Mouse (Mus musculus): ENCODE results near the gene Zdhhc13. TPM values are rescaled to one million over a fixed set of nuclear protein-coding genes. Genes with fewer than 3 reads are reported as not detected.

Gene Zdhhc13
- polyA plus RNA-seq (2015; fragmentation: Nextera tagmentation; extraction: Ambion mirVana): 38.6 and 42.4 TPM in 2 replicates

- Histone ChIP-seq H3K9me3 (no peaks in the 10 kb centered on the region), H3K4me2 (peak within 1 kb of the TSS; percentile 86), H3K27me3 (peaks cover 12% of the 10 kb centered on the region; the same call in 1 of the 2 replicates), H3K27ac (peak within 1 kb of the TSS; percentile 90), H3K4me3 (peak within 1 kb of the TSS; percentile 83), H3K36me3 (no peaks in the 10 kb centered on the region), H3K4me1 (replicated peaks) (peaks cover 25% of the 10 kb centered on the region), H3K9ac (peak within 1 kb of the TSS; percentile 89)
- ATAC-seq (ENCODE audit: low FRiP score): peak; percentile 99
- WGBS: under 1% methylated on average over 56 of the region's 57 CpGs
Observed at GRCm38 (mm10) chr7:48788851-48789572, at the start of gene Zdhhc13. Gene Zdhhc13 (plus strand): TSS chr7:48789003.

- peak overlapping the region; percentile 69 for H3K9ac ChIP-seq
- 2% methylated on average over 24 of the region's 24 CpGs for WGBS
- peak overlapping the region; percentile 42 for H3K4me3 ChIP-seq
- H3K27ac ChIP-seq: peak overlapping the region; percentile 52
- no peaks in the 10 kb centered on the region for H3K9me3 ChIP-seq
- H3K27me3 ChIP-seq: peaks cover 15% of the 10 kb centered on the region
- no peaks in the 10 kb centered on the region for H3K36me3 ChIP-seq
- ATAC-seq (ENCODE audit: low FRiP score): peak; percentile 88
- H3K4me2 ChIP-seq: peak overlapping the region; percentile 77
- peaks cover 4% of the 10 kb centered on the region; the same call in 1 of the 2 replicates for H3K4me1 ChIP-seq (replicated peaks)
Observed at GRCm38 (mm10) chr7:48749298-48750163, 39.3 kb upstream of the Zdhhc13 start.

- WGBS: 64% methylated on average over 8 of the region's 8 CpGs
- H3K4me2 ChIP-seq: peak overlapping the region; percentile 77
- no peaks in the 10 kb centered on the region for H3K9me3 ChIP-seq
- no peak overlapping the region for H3K4me3 ChIP-seq
- H3K9ac ChIP-seq: peak overlapping the region; percentile 69; the same call in 1 of the 2 replicates
- no peaks in the 10 kb centered on the region for H3K36me3 ChIP-seq
- H3K4me1 ChIP-seq (replicated peaks): peaks cover 4% of the 10 kb centered on the region; the same call in 1 of the 2 replicates
- H3K27me3 ChIP-seq: peaks cover 17% of the 10 kb centered on the region
- ATAC-seq (ENCODE audit: low FRiP score): no peak; the same call in 1 of the 2 replicates
- H3K27ac ChIP-seq: no peak overlapping the region
Observed at GRCm38 (mm10) chr7:48750164-48750809, 38.5 kb upstream of the Zdhhc13 start.

GRCm38 (mm10) chr7:48751222-48751621 is 37.6 kb upstream of the Zdhhc13 start:
- no peaks in the 10 kb centered on the region for H3K9me3 ChIP-seq
- H3K4me2 ChIP-seq: no peak overlapping the region
- no peak overlapping the region for H3K9ac ChIP-seq
- no peak overlapping the region for H3K4me3 ChIP-seq
- no peak overlapping the region for H3K27ac ChIP-seq
- no peaks in the 10 kb centered on the region for H3K36me3 ChIP-seq
- ATAC-seq (ENCODE audit: low FRiP score): no peak
- WGBS: 86% methylated on average over 5 of the region's 5 CpGs
- H3K4me1 ChIP-seq (replicated peaks): peaks cover 4% of the 10 kb centered on the region; the same call in 1 of the 2 replicates
- H3K27me3 ChIP-seq: peaks cover 17% of the 10 kb centered on the region

GRCm38 (mm10) chr7:48754415-48754974 is 34.3 kb upstream of the Zdhhc13 start:
- 86% methylated on average over 3 of the region's 3 CpGs for WGBS
- no peak overlapping the region for H3K27ac ChIP-seq

GRCm38 (mm10) chr7:48755825-48756224 is 33.0 kb upstream of the Zdhhc13 start:
- Histone ChIP-seq H3K27ac (no peak overlapping the region), H3K36me3 (no peaks in the 10 kb centered on the region), H3K4me2 (no peak overlapping the region), H3K4me3 (no peak overlapping the region), H3K9me3 (no peaks in the 10 kb centered on the region), H3K9ac (no peak overlapping the region), H3K4me1 (replicated peaks) (0 out of 2 replicates have a peak, but pooled peaks cover 3% of the 10 kb centered on the region), H3K27me3 (peaks cover 12% of the 10 kb centered on the region; the same call in 1 of the 2 replicates)
- ATAC-seq (ENCODE audit: low FRiP score): no peak
- WGBS: 82% methylated on average over 3 of the region's 3 CpGs

More at GRCm38 (mm10) chr7:48754415-48754974, 34.3 kb upstream of the Zdhhc13 start:
- Histone ChIP-seq H3K4me1 (replicated peaks) (peaks cover 6% of the 10 kb centered on the region; the same call in 1 of the 2 replicates), H3K9ac (no peak overlapping the region), H3K4me2 (no peak overlapping the region), H3K4me3 (no peak overlapping the region), H3K9me3 (no peaks in the 10 kb centered on the region), H3K36me3 (no peaks in the 10 kb centered on the region), H3K27me3 (peaks cover 12% of the 10 kb centered on the region; the same call in 1 of the 2 replicates)
- no peak for ATAC-seq (ENCODE audit: low FRiP score)

GRCm38 (mm10) chr7:48756306-48756931 is 32.4 kb upstream of the Zdhhc13 start:
- H3K4me1 ChIP-seq (replicated peaks): 0 out of 2 replicates have a peak, but pooled peaks cover 3% of the 10 kb centered on the region
- no peak overlapping the region for H3K27ac ChIP-seq
- no peak overlapping the region for H3K4me3 ChIP-seq
- H3K36me3 ChIP-seq: no peaks in the 10 kb centered on the region
- no peak overlapping the region for H3K9ac ChIP-seq
- WGBS: 91% methylated on average over 4 of the region's 4 CpGs
- H3K27me3 ChIP-seq: peaks cover 9% of the 10 kb centered on the region; the same call in 1 of the 2 replicates
- ATAC-seq (ENCODE audit: low FRiP score): no peak
- H3K9me3 ChIP-seq: no peaks in the 10 kb centered on the region
- H3K4me2 ChIP-seq: no peak overlapping the region

- no peak overlapping the region for H3K9ac ChIP-seq
- ATAC-seq (ENCODE audit: low FRiP score): no peak
- H3K27me3 ChIP-seq: peaks cover 15% of the 10 kb centered on the region; the same call in 1 of the 2 replicates
- H3K4me2 ChIP-seq: no peak overlapping the region
- 0 out of 2 replicates have a peak, but pooled peaks cover 3% of the 10 kb centered on the region for H3K4me1 ChIP-seq (replicated peaks)
- no peaks in the 10 kb centered on the region for H3K36me3 ChIP-seq
- 85% methylated on average over 1 of the region's 1 CpGs for WGBS
- no peak overlapping the region for H3K27ac ChIP-seq
- H3K4me3 ChIP-seq: no peak overlapping the region
- H3K9me3 ChIP-seq: no peaks in the 10 kb centered on the region
Observed at GRCm38 (mm10) chr7:48758083-48758482, 30.7 kb upstream of the Zdhhc13 start.

- Histone ChIP-seq H3K9ac (no peak overlapping the region), H3K4me1 (replicated peaks) (0 out of 2 replicates have a peak, but pooled peaks cover 3% of the 10 kb centered on the region), H3K27ac (no peak overlapping the region), H3K9me3 (no peaks in the 10 kb centered on the region), H3K4me2 (no peak overlapping the region), H3K36me3 (no peaks in the 10 kb centered on the region), H3K4me3 (no peak overlapping the region), H3K27me3 (peaks cover 6% of the 10 kb centered on the region; the same call in 1 of the 2 replicates)
- no peak for ATAC-seq (ENCODE audit: low FRiP score)
- WGBS: 94% methylated on average over 1 of the region's 1 CpGs
Observed at GRCm38 (mm10) chr7:48760789-48761188, 28.0 kb upstream of the Zdhhc13 start.

GRCm38 (mm10) chr7:48762289-48762688 is 26.5 kb upstream of the Zdhhc13 start:
- Histone ChIP-seq H3K27ac (no peak overlapping the region), H3K4me2 (no peak overlapping the region), H3K9ac (no peak overlapping the region), H3K9me3 (no peaks in the 10 kb centered on the region), H3K36me3 (no peaks in the 10 kb centered on the region), H3K4me3 (no peak overlapping the region), H3K27me3 (peaks cover 6% of the 10 kb centered on the region; the same call in 1 of the 2 replicates), H3K4me1 (replicated peaks) (0 out of 2 replicates have a peak, but pooled peaks cover 3% of the 10 kb centered on the region)
- 73% methylated on average over 1 of the region's 1 CpGs for WGBS
- ATAC-seq (ENCODE audit: low FRiP score): no peak

- H3K27ac ChIP-seq: no peak overlapping the region
- no peak overlapping the region for H3K4me2 ChIP-seq
- ATAC-seq (ENCODE audit: low FRiP score): no peak
- no peaks in the 10 kb centered on the region for H3K36me3 ChIP-seq
- no peak overlapping the region for H3K4me3 ChIP-seq
- H3K4me1 ChIP-seq (replicated peaks): 0 out of 2 replicates have a peak, but pooled peaks cover 3% of the 10 kb centered on the region
- no peaks in the 10 kb centered on the region for H3K9me3 ChIP-seq
- WGBS: 88% methylated on average over 3 of the region's 3 CpGs
- peaks cover 6% of the 10 kb centered on the region; the same call in 1 of the 2 replicates for H3K27me3 ChIP-seq
- no peak overlapping the region for H3K9ac ChIP-seq
Observed at GRCm38 (mm10) chr7:48762721-48763120, 26.1 kb upstream of the Zdhhc13 start.

Measured in hindbrain, embryonic 13.5 days (tissue).